Mouse (Mus musculus): ENCODE results near the gene Kif26b. TPM values are rescaled to one million over a fixed set of nuclear protein-coding genes. Genes with fewer than 3 reads are reported as not detected.

The Kif26b gene
- polyA plus RNA-seq, 1 experiment = not detected

DNA sequence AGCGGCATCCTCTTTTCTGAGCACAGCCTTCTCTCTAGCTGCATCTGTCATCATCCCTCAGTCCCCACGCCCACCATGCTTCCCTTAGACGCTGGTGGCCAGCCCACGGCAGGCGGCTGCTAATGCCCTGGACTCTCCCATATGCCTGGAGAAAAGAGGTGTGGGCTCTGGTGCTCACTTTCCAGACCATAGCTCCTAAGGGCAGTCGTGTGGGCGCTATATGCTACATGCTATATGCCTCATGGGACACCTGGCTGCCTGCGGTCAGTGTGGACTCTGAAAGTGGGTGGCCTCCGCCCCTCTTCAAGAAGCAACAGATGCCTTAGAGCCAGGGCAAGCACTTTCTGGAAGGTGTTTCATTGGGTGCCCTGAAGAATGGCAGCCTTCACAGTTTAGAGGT lies 306.9 kb downstream of the Kif26b start:
- Histone ChIP-seq H3K4me1 (ENCODE audit: control insufficient read depth, insufficient read depth, low read length) (no peaks in the 10 kb centered on the region), H3K27ac (ENCODE audit: insufficient read depth, low read depth, low read length) (no peak overlapping the region), H3K4me3 (ENCODE audit: insufficient read depth, low read depth, low read length) (no peak overlapping the region)
- no peak for TF ChIP-seq POLR2A (IDR thresholded peaks at IDR 0.05; ENCODE audit: insufficient read depth, low read depth, low read length)
- TF ChIP-seq CTCF (IDR thresholded peaks at IDR 0.05; ENCODE audit: insufficient read depth, low read depth, low read length) = no peak
- WGBS = 87% methylated on average over 9 of the region's 9 CpGs

- no peak for TF ChIP-seq CTCF (IDR thresholded peaks at IDR 0.05; ENCODE audit: insufficient read depth, low read depth, low read length)
- TF ChIP-seq POLR2A (IDR thresholded peaks at IDR 0.05; ENCODE audit: insufficient read depth, low read depth, low read length) = no peak
- Histone ChIP-seq H3K27ac (ENCODE audit: insufficient read depth, low read depth, low read length) (no peak overlapping the region), H3K4me1 (ENCODE audit: control insufficient read depth, insufficient read depth, low read length) (no peaks in the 10 kb centered on the region), H3K4me3 (ENCODE audit: insufficient read depth, low read depth, low read length) (no peak overlapping the region)
- WGBS = 57% methylated on average over 1 of the region's 1 CpGs
These were observed 308.1 kb downstream of the Kif26b start for GRCm38 (mm10) chr1:178836998-178837397.

- H3K27ac ChIP-seq (ENCODE audit: insufficient read depth, low read depth, low read length) = no peak overlapping the region
- 58% methylated on average over 10 of the region's 10 CpGs for WGBS
- no peak overlapping the region for H3K4me3 ChIP-seq (ENCODE audit: insufficient read depth, low read depth, low read length)
- TF ChIP-seq POLR2A (IDR thresholded peaks at IDR 0.05; ENCODE audit: insufficient read depth, low read depth, low read length) = no peak
- TF ChIP-seq CTCF (IDR thresholded peaks at IDR 0.05; ENCODE audit: insufficient read depth, low read depth, low read length) = no peak
- no peaks in the 10 kb centered on the region for H3K4me1 ChIP-seq (ENCODE audit: control insufficient read depth, insufficient read depth, low read length)
These were observed 309.9 kb downstream of the Kif26b start for GRCm38 (mm10) chr1:178838696-178839320.

DNA sequence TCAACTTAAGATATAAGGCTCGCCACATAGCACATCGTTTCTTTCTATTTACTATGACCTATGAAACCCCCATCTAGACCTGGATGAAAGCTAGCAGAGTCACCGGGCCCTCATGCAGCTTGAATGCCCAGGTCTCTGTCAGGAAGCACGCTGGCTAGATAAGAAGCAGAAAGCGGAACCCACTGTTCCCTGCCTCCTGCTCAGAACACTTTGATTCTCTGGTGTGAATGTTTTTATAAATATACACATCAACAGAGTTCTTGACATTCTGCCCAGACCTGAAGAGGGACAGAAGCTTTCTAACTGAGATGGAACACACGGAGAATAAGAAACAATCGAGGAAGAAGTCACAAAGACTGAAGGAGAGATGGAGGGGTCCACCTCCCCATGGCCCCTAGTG lies 311.4 kb downstream of the Kif26b start:
- 90% methylated on average over 7 of the region's 7 CpGs for WGBS
- Histone ChIP-seq H3K4me1 (ENCODE audit: control insufficient read depth, insufficient read depth, low read length) (no peaks in the 10 kb centered on the region), H3K4me3 (ENCODE audit: insufficient read depth, low read depth, low read length) (no peak overlapping the region), H3K27ac (ENCODE audit: insufficient read depth, low read depth, low read length) (no peak overlapping the region)
- TF ChIP-seq POLR2A (IDR thresholded peaks at IDR 0.05; ENCODE audit: insufficient read depth, low read depth, low read length) = no peak
- no peak for TF ChIP-seq CTCF (IDR thresholded peaks at IDR 0.05; ENCODE audit: insufficient read depth, low read depth, low read length)

GRCm38 (mm10) chr1:178844839-178845238 lies 315.9 kb downstream of the Kif26b start:
- no peak overlapping the region for H3K4me3 ChIP-seq (ENCODE audit: insufficient read depth, low read depth, low read length)
- no peak overlapping the region for H3K27ac ChIP-seq (ENCODE audit: insufficient read depth, low read depth, low read length)
- no peaks in the 10 kb centered on the region for H3K4me1 ChIP-seq (ENCODE audit: control insufficient read depth, insufficient read depth, low read length)
- TF ChIP-seq CTCF (IDR thresholded peaks at IDR 0.05; ENCODE audit: insufficient read depth, low read depth, low read length) (no peak), POLR2A (IDR thresholded peaks at IDR 0.05; ENCODE audit: insufficient read depth, low read depth, low read length) (no peak)
- 97% methylated on average over 6 of the region's 6 CpGs for WGBS

DNA sequence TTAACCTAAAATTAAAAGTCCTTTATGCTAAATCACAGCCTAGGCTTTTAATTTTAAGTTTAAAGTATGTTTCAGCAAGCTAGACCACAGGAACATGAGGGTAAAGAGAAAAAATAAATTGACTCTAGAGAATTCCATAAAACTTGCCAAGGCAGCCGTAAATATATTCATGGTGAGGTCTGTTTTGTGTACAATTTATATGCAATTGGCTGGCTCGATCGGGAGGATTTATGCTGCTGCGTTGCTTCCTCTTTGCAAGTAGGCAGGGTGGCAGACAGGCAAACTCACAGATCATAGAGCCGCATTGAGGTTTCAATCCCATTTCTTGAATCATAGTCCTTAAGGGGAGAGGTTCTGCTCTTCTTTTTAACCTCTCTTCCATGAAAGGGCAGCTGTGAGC lies 318.6 kb downstream of the Kif26b start:
- no peak overlapping the region for H3K4me3 ChIP-seq (ENCODE audit: insufficient read depth, low read depth, low read length)
- H3K4me1 ChIP-seq (ENCODE audit: control insufficient read depth, insufficient read depth, low read length) = no peaks in the 10 kb centered on the region
- no peak for TF ChIP-seq CTCF (IDR thresholded peaks at IDR 0.05; ENCODE audit: insufficient read depth, low read depth, low read length)
- no peak for TF ChIP-seq POLR2A (IDR thresholded peaks at IDR 0.05; ENCODE audit: insufficient read depth, low read depth, low read length)
- 87% methylated on average over 5 of the region's 5 CpGs for WGBS
- H3K27ac ChIP-seq (ENCODE audit: insufficient read depth, low read depth, low read length) = no peak overlapping the region

DNA sequence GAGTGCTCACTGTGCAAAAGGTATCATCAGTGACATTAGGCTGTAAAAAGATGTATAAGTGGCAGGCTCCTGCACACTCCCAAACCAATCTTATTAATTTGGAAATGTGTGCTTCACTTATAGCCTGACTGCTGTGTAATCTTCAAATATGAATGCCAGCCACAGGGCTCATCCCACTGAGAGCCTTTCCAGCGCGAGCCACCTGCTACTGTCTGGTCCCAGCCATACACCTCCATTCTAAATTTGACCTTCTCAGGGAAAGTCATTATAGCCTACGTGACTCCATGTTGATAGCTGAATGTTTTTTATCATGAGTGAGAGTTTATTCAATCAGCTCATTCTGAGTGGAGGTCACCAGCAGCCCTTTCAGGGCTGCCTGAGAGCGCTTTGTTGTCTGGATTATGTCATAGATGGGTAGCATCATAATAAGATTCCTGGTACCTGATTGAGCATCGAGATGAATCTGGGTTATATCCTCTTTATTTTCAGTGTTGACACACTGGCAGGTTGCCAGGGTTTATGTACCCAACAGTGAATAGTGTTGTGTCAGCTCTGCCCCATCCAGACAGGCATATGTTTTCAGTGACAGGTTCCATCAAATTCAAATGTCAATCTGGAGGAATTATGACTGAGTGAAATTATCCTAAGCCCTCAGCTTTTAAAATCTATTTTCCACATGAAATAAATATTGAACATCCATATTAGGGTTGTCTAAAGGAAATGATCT lies 319.6 kb downstream of the Kif26b start:
- Histone ChIP-seq H3K4me1 (ENCODE audit: control insufficient read depth, insufficient read depth, low read length) (no peaks in the 10 kb centered on the region), H3K4me3 (ENCODE audit: insufficient read depth, low read depth, low read length) (no peak overlapping the region), H3K27ac (ENCODE audit: insufficient read depth, low read depth, low read length) (no peak overlapping the region)
- TF ChIP-seq POLR2A (IDR thresholded peaks at IDR 0.05; ENCODE audit: insufficient read depth, low read depth, low read length) (no peak), CTCF (IDR thresholded peaks at IDR 0.05; ENCODE audit: insufficient read depth, low read depth, low read length) (no peak)
- 90% methylated on average over 5 of the region's 5 CpGs for WGBS

- no peaks in the 10 kb centered on the region for H3K4me1 ChIP-seq (ENCODE audit: control insufficient read depth, insufficient read depth, low read length)
- H3K27ac ChIP-seq (ENCODE audit: insufficient read depth, low read depth, low read length) = no peak overlapping the region
- TF ChIP-seq CTCF (IDR thresholded peaks at IDR 0.05; ENCODE audit: insufficient read depth, low read depth, low read length) (no peak), POLR2A (IDR thresholded peaks at IDR 0.05; ENCODE audit: insufficient read depth, low read depth, low read length) (no peak)
- no peak overlapping the region for H3K4me3 ChIP-seq (ENCODE audit: insufficient read depth, low read depth, low read length)
- 69% methylated on average over 1 of the region's 1 CpGs for WGBS
These were observed 321.6 kb downstream of the Kif26b start for GRCm38 (mm10) chr1:178850569-178850968.

DNA sequence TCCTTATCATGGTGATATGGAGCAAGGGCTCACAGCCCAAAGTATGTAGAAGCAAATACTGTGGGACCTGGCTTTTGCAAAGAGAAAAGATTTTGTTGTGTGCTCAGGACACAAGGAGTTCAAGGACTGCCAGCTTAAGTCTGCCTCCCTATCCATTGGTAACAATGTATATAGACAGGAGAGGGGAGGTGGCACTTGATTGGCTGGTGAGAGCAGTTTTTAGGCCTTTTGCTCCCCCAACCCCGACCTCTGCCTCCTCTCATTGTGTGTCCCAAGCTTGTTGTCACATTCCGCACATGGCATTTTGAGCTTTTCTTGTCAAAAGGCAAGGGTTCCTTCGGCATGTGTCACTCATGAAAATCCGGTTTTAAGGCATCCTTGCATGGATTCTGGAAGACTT lies 326.0 kb downstream of the Kif26b start:
- WGBS = 95% methylated on average over 4 of the region's 4 CpGs
- Histone ChIP-seq H3K4me1 (ENCODE audit: control insufficient read depth, insufficient read depth, low read length) (no peaks in the 10 kb centered on the region), H3K4me3 (ENCODE audit: insufficient read depth, low read depth, low read length) (no peak overlapping the region), H3K27ac (ENCODE audit: insufficient read depth, low read depth, low read length) (no peak overlapping the region)
- TF ChIP-seq CTCF (IDR thresholded peaks at IDR 0.05; ENCODE audit: insufficient read depth, low read depth, low read length) = no peak
- no peak for TF ChIP-seq POLR2A (IDR thresholded peaks at IDR 0.05; ENCODE audit: insufficient read depth, low read depth, low read length)
